Comparison of ENCODE assay signal across 27 mouse cellular contexts in genomic region chrX:130265707-130266106, GRCm38 (mm10).
DNase-seq lines count a peak whose midpoint lies in the region; ATAC-seq lines count a peak whose summit lies in the region.
"Had no signal": no experiment of that assay in that cellular context is flagged by ENCODE, and none has a peak within 500 bp of the region (broad histone marks: within the 10 kb centered on the region; RNA-seq: fewer than 3 reads in every experiment).

No protein-coding gene starts in this region.

- ATAC-seq in forebrain, embryonic 12.5 days (ENCODE audit: low FRiP score): peak; percentile 53; the same call in 1 of the 2 replicates
- ATAC-seq in forebrain, embryonic 15.5 days (replicated peaks): peak; percentile 78
- ATAC-seq: activated CD4-positive, CD25-positive, alpha-beta regulatory T cell, adult 4 months; CD4-positive, CD25-positive, alpha-beta regulatory T cell, adult 4 months; intestine, embryonic 16.5 days; midbrain, embryonic 13.5 days had no signal

- no peak overlapping the region for H3K4me2 ChIP-seq in forebrain, embryonic 12.5 days
- no peak overlapping the region for H3K4me2 ChIP-seq in forebrain, embryonic 15.5 days (replicated peaks)
- H3K4me2 ChIP-seq: heart, embryonic 15.5 days; limb, embryonic 12.5 days; liver, embryonic 11.5 days; midbrain, embryonic 13.5 days had no signal

- no peaks in the 10 kb centered on the region for H3K36me3 ChIP-seq in forebrain, embryonic 12.5 days (replicated peaks)
- H3K36me3 ChIP-seq in forebrain, embryonic 10.5 days (replicated peaks): no peaks in the 10 kb centered on the region
- H3K36me3 ChIP-seq in forebrain, embryonic 15.5 days: no peaks in the 10 kb centered on the region
- H3K36me3 ChIP-seq: heart, embryonic 10.5 days; heart, embryonic 15.5 days; limb, embryonic 12.5 days; midbrain, embryonic 13.5 days had no signal

- H3K4me3 ChIP-seq in forebrain, embryonic 12.5 days (replicated peaks): no peak overlapping the region
- H3K4me3 ChIP-seq in forebrain, embryonic 10.5 days: no peak overlapping the region
- no peak overlapping the region for H3K4me3 ChIP-seq in forebrain, embryonic 15.5 days
- H3K4me3 ChIP-seq: heart, embryonic 10.5 days; heart, embryonic 15.5 days; limb, embryonic 12.5 days; megakaryocyte, embryonic 14.5 days; midbrain, embryonic 13.5 days had no signal

- no peak overlapping the region for H3K27ac ChIP-seq in forebrain, embryonic 12.5 days
- no peak overlapping the region for H3K27ac ChIP-seq in forebrain, embryonic 10.5 days
- no peak overlapping the region for H3K27ac ChIP-seq in forebrain, embryonic 15.5 days (replicated peaks)
- H3K27ac ChIP-seq: heart, embryonic 10.5 days; heart, embryonic 15.5 days; limb, embryonic 12.5 days; midbrain, embryonic 13.5 days had no signal

- intact Hi-C loops in left cerebral cortex, postnatal 36 days (cut with DNase I): no loop called here
- intact Hi-C loops in left cerebral cortex, postnatal 25 days (cut with DNase I): no loop called here

- H3K27me3 ChIP-seq in forebrain, embryonic 12.5 days: no peaks in the 10 kb centered on the region
- H3K27me3 ChIP-seq in forebrain, embryonic 10.5 days (ENCODE audit: poor library complexity, severe bottlenecking): no peaks in the 10 kb centered on the region
- no peaks in the 10 kb centered on the region for H3K27me3 ChIP-seq in forebrain, embryonic 15.5 days
- H3K27me3 ChIP-seq: heart, embryonic 15.5 days; limb, embryonic 12.5 days; megakaryocyte, embryonic 14.5 days; midbrain, embryonic 13.5 days had no signal

- no peak overlapping the region for H3K9ac ChIP-seq in forebrain, embryonic 12.5 days
- no peak overlapping the region for H3K9ac ChIP-seq in forebrain, embryonic 15.5 days (replicated peaks)
- H3K9ac ChIP-seq: heart, embryonic 15.5 days; limb, embryonic 12.5 days; midbrain, embryonic 13.5 days had no signal

- H3K4me1 ChIP-seq in forebrain, embryonic 12.5 days: no peaks in the 10 kb centered on the region
- no peaks in the 10 kb centered on the region; the same call in 1 of the 2 replicates for H3K4me1 ChIP-seq in forebrain, embryonic 10.5 days
- H3K4me1 ChIP-seq in forebrain, embryonic 15.5 days: no peaks in the 10 kb centered on the region
- H3K4me1 ChIP-seq: heart, embryonic 10.5 days; heart, embryonic 15.5 days; limb, embryonic 12.5 days; megakaryocyte, embryonic 14.5 days; midbrain, embryonic 13.5 days had no signal

- DNase-seq in forebrain, embryonic 10.5 days (ENCODE audit: extremely low spot score, low spot score): no peak
- DNase-seq in 3T3-L1 (ENCODE audit: low read depth, low spot score): peak; percentile 1
- peak; percentile 26 for DNase-seq in adipocyte (ENCODE audit: low spot score)
- no peak for DNase-seq in gastrocnemius, adult 18-20 months (ENCODE audit: low spot score)
- DNase-seq in left cerebral cortex, postnatal 36 days (ENCODE audit: low spot score in 2 of 2): no peak
- no peak for DNase-seq in left cerebral cortex, postnatal 25 days (ENCODE audit: low spot score in 2 of 2)
- DNase-seq: adrenal gland, adult 8-10 months; cerebellum, adult 18-20 months; cerebellum, postnatal 14 days; gastrocnemius, postnatal 14 days; heart, adult 11 months; kidney, adult 8-10 months; kidney, postnatal 10 days; layer of hippocampus, adult 9-11 months; lung, postnatal 36 days; thymus, postnatal 4 days had no signal

- no peaks in the 10 kb centered on the region for H3K9me3 ChIP-seq in forebrain, embryonic 12.5 days
- no peaks in the 10 kb centered on the region for H3K9me3 ChIP-seq in forebrain, embryonic 10.5 days
- no peaks in the 10 kb centered on the region for H3K9me3 ChIP-seq in forebrain, embryonic 15.5 days
- H3K9me3 ChIP-seq: heart, embryonic 10.5 days; heart, embryonic 15.5 days; limb, embryonic 12.5 days; megakaryocyte, embryonic 14.5 days; midbrain, embryonic 13.5 days had no signal

Comparison
In these comparisons a context has a peak if more than half of its experiments do, and no peak if none do; other contexts are left out.
1. DNase-seq: peak in 3T3-L1 (single experiment) and adipocyte (single experiment); none in forebrain, embryonic 10.5 days (single experiment), gastrocnemius, adult 18-20 months (single experiment), left cerebral cortex, postnatal 36 days (0 of 2) and left cerebral cortex, postnatal 25 days (0 of 2).